Mouse (Mus musculus) hindbrain, embryonic 11.5 days (tissue): ENCODE data around the gene Hdgf. TPM values are rescaled to one million over a fixed set of nuclear protein-coding genes. Genes with fewer than 3 reads are reported as not detected.
A peak's percentile ranks its signal among the peaks of the same experiment; 100 is the strongest.

Source experiments
- ATAC-seq: fragments of 200-750 bp; cut with Nextera tagmentation; 2 replicates; pipeline ENCODE4 v1.8.0; 2017; ENCODE audit warnings: mild to moderate bottlenecking, moderate TSS enrichment, moderate library complexity; ENCODE audit not compliant: low FRiP score
- DNase-seq: peaks from one replicate; pipeline ENCODE4 v3.0.0-alpha.2; 2015; ENCODE audit warnings: low spot score
- H3K27ac ChIP-seq: fragments of 300-500 bp; sonication (generic); 2 replicates; pipeline ENCODE4 v1.5.1; 2014; ENCODE audit warnings: mild to moderate bottlenecking, low read depth, low read length
- H3K27me3 ChIP-seq: fragments of 300-500 bp; sonication (generic); 2 replicates; pipeline ENCODE4 v1.6.1; 2014; ENCODE audit warnings: mild to moderate bottlenecking, low read length, moderate library complexity, mixed read lengths; ENCODE audit not compliant: control insufficient read depth, insufficient read depth
- H3K36me3 ChIP-seq: fragments of 300-500 bp; sonication (generic); 2 replicates; pipeline ENCODE4 v1.6.1; 2014; ENCODE audit warnings: mild to moderate bottlenecking, low read length, moderate library complexity, mixed read lengths; ENCODE audit not compliant: control insufficient read depth, insufficient read depth
- H3K4me1 ChIP-seq: fragments of 300-500 bp; sonication (generic); replicated peaks from 2 replicates; pipeline ENCODE4 v1.6.1; 2014; ENCODE audit warnings: low read length, mixed read lengths; ENCODE audit not compliant: control insufficient read depth, insufficient read depth
- H3K4me2 ChIP-seq: fragments of 300-500 bp; sonication (generic); replicated peaks from 2 replicates; pipeline ENCODE4 v1.6.1; 2014; ENCODE audit warnings: mild to moderate bottlenecking, low read depth, low read length
- H3K4me3 ChIP-seq: fragments of 300-500 bp; sonication (generic); 2 replicates; pipeline ENCODE4 v1.5.1; 2014; ENCODE audit warnings: low read depth, low read length
- H3K9ac ChIP-seq: fragments of 300-500 bp; sonication (generic); 2 replicates; pipeline ENCODE4 v1.6.1; 2014; ENCODE audit warnings: low read depth, low read length
- H3K9me3 ChIP-seq: fragments of 300-500 bp; sonication (generic); 2 replicates; pipeline ENCODE4 v1.6.1; 2016; ENCODE audit warnings: low read length; ENCODE audit not compliant: control insufficient read depth
- WGBS: fragments of 180-500 bp; shearing (Covaris S2); extraction: QIAGEN DNeasy Blood & Tissue Kit; methylation state at CpG from one replicate; pipeline ENCODE4 v1.1.7; 2014; 5-methylcytosine and 5-hydroxymethylcytosine counted together
- polyA plus RNA-seq: library from polyadenylated mRNA; unstranded; fragments of >200 nt; fragmentation: Nextera tagmentation; extraction: Ambion mirVana; gene quantifications from 2 replicates; pipeline ENCODE4 v1.2.1, GENCODE M21; 2014

Hdgf gene
- polyA plus RNA-seq, 1 experiment from 2014 or later: 202 TPM

DNA sequence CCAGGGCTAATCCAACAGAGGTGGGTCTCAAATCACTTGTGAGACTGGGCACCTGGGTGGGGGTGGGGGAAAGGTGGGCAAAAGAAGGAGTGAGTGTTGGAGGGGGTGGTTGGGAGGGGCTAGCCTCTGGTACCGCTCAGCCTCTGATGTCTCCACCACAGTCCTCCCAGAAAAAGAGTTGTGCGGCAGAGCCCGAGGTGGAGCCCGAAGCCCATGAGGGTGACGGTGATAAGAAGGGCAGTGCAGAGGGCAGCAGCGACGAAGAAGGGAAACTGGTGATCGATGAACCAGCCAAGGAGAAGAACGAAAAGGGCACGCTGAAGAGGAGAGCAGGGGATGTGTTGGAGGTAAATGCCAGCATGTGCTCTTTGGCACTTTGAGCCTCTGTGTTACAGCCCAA is 7.8 kb downstream of the Hdgf start:
- H3K4me2 ChIP-seq: no peak overlapping the region
- peaks cover 4% of the 10 kb centered on the region for H3K36me3 ChIP-seq
- no peaks in the 10 kb centered on the region for H3K27me3 ChIP-seq
- no peaks in the 10 kb centered on the region for H3K9me3 ChIP-seq
- H3K9ac ChIP-seq: no peak overlapping the region
- ATAC-seq (no peak), DNase-seq (no peak)
- H3K27ac ChIP-seq: no peak overlapping the region
- H3K4me1 ChIP-seq: peaks cover 12% of the 10 kb centered on the region
- 93% methylated on average over 10 of the region's 10 CpGs for WGBS
- no peak overlapping the region for H3K4me3 ChIP-seq

DNA sequence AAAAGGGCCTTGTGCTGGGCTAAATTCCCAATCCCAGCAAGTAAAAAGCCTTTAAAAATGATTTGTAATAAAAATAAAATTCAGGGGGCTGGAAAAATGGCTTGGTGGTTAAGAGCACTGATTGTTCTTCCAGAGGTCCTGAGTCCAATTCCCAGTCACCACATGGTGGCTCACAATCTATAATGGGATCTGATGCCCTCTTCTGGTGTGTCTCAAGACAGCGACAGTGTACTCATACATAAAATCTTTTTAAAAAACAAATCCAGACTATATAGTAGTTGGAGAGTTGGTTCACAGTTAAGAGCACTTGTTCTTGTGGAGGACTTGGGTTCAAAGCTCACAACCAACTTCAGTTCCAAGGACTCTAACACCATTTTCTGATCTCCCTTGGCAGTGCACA is 10.9 kb downstream of the Hdgf start:
- H3K36me3 ChIP-seq: peaks cover 5% of the 10 kb centered on the region
- DNase-seq (no peak), ATAC-seq (no peak)
- H3K4me3 ChIP-seq: no peak overlapping the region
- WGBS: 85% methylated on average over 1 of the region's 1 CpGs
- no peak overlapping the region for H3K4me2 ChIP-seq
- H3K4me1 ChIP-seq: no peaks in the 10 kb centered on the region; the same call in 1 of the 2 replicates
- no peak overlapping the region for H3K27ac ChIP-seq
- H3K27me3 ChIP-seq: no peaks in the 10 kb centered on the region
- no peak overlapping the region for H3K9ac ChIP-seq
- H3K9me3 ChIP-seq: no peaks in the 10 kb centered on the region

DNA sequence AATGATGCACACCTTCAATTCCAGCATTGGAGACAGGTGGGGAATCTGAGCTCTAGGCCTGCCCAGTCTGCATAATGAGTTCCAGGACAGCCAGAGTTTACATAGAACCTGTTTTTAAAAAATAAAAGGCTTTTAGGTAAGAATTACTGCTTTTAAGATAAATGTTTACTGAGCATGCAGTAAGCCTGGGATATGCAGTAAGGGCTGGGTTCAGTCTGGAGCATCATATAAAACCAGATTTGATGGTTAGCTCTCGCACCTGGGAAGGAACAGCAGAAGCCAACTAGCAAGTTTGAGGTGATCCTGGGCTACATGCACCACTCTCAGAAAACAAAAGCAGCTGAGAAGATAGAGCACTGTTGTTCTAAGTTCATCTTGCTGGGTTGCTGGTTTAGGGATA is 12.4 kb downstream of the Hdgf start:
- WGBS: 90% methylated on average over 1 of the region's 1 CpGs
- Histone ChIP-seq H3K4me3 (no peak overlapping the region), H3K27me3 (no peaks in the 10 kb centered on the region), H3K9me3 (no peaks in the 10 kb centered on the region), H3K27ac (no peak overlapping the region), H3K36me3 (peaks cover 6% of the 10 kb centered on the region), H3K4me2 (no peak overlapping the region), H3K4me1 (no peaks in the 10 kb centered on the region), H3K9ac (no peak overlapping the region)
- ATAC-seq (no peak), DNase-seq (no peak)

DNA sequence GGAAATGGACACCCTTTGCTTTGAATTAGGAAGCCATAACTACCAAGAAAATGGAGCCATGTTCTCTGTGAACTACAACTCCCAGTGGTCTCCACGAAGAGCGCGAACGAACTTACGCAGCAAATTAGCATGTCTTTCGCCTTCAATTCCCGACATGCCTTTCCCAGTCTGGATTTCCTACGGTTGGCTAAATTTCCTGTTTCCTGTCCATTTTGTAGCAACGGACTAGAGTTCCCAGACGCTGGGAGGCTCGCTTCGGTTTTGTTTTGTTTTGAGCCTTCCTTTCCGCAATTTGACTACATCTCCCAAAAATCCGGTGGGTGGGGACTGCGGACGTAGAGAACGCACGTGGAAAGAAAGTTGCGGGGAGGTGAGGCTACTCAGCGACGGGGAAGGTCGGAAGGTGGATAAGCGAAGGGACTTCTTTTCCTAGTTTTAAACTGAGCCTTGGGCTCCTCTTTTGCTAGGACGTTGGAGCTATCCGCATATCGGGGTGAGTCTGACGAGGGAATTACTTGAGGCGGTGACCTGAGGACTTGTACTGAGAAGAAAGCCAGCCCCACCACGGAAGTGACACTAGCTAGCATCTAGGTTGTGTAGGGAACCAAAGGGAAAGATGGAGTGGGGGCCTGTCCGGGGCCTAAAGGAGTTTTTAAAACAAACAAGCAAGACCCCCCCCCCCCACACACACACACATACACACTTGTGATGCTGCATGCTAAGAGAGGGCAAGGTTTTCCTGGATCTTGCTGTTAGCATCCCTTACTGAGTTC is 13.4 kb downstream of the Hdgf start, which contains the start of gene Mrpl24:
Mrpl24 (plus strand) TSS at position 171 of the 773 bp plus-strand sequence.
- peak within 1 kb of the TSS; percentile 69 for H3K4me2 ChIP-seq
- ATAC-seq (peak; percentile 80), DNase-seq (peak; percentile 81)
- H3K36me3 ChIP-seq: peaks cover 6% of the 10 kb centered on the region
- H3K9ac ChIP-seq: peak within 1 kb of the TSS; percentile 72
- peak within 1 kb of the TSS; percentile 65 for H3K4me3 ChIP-seq
- H3K9me3 ChIP-seq: no peaks in the 10 kb centered on the region
- H3K27ac ChIP-seq: peak within 1 kb of the TSS; percentile 48
- no peaks in the 10 kb centered on the region for H3K27me3 ChIP-seq
- under 1% methylated on average over 30 of the region's 30 CpGs for WGBS
- no peaks in the 10 kb centered on the region for H3K4me1 ChIP-seq

- Histone ChIP-seq H3K4me1 (no peaks in the 10 kb centered on the region), H3K4me2 (peak overlapping the region; percentile 69), H3K9ac (no peak overlapping the region; the same call in 1 of the 2 replicates), H3K27ac (no peak overlapping the region), H3K27me3 (no peaks in the 10 kb centered on the region), H3K9me3 (no peaks in the 10 kb centered on the region), H3K4me3 (peak overlapping the region; percentile 65), H3K36me3 (0 out of 2 replicates have a peak, but pooled peaks cover 2% of the 10 kb centered on the region)
- DNase-seq (no peak), ATAC-seq (no peak)
- WGBS: 68% methylated on average over 9 of the region's 9 CpGs
These were observed 14.3 kb downstream of the Hdgf start for GRCm38 (mm10) chr3:87920270-87920943.

DNA sequence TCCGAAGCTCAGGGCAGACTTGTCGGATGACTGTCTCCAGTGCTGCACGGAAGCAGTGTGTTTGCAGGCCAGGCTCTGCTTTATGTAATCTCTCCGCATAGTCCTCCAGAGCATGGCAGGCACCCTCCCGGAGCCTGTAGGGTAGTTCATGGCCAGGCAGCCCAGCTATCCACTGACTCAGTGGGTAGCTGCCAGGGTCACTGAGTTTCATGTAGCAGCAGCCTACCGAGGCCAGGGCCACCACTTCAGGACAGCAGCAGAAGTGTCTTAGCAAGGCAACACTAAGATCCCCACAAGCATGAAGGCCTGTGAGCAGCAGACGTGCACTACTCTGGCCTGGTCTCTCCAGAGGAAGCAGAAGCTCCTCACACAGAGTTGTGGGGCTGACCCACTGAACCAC is 18.9 kb downstream of the Hdgf start:
- H3K36me3 ChIP-seq: 0 out of 2 replicates have a peak, but pooled peaks cover 2% of the 10 kb centered on the region
- 89% methylated on average over 7 of the region's 7 CpGs for WGBS

GRCm38 (mm10) chr3:87927452-87927851 is 21.3 kb downstream of the Hdgf start:
- Histone ChIP-seq H3K9me3 (no peaks in the 10 kb centered on the region), H3K4me2 (no peak overlapping the region), H3K4me3 (no peak overlapping the region), H3K27me3 (no peaks in the 10 kb centered on the region), H3K36me3 (peaks cover 4% of the 10 kb centered on the region; the same call in 1 of the 2 replicates), H3K4me1 (peaks cover 3% of the 10 kb centered on the region; the same call in 1 of the 2 replicates), H3K27ac (no peak overlapping the region), H3K9ac (no peak overlapping the region)
- WGBS: 89% methylated on average over 5 of the region's 5 CpGs
- DNase-seq: no peak
- no peak for ATAC-seq

More for the DNA sequence above, 18.9 kb downstream of the Hdgf start:
- H3K9me3 ChIP-seq: no peaks in the 10 kb centered on the region
- no peak overlapping the region for H3K4me3 ChIP-seq
- DNase-seq (no peak), ATAC-seq (no peak)
- H3K27ac ChIP-seq: no peak overlapping the region
- 0 out of 2 replicates have a peak, but pooled peaks cover 3% of the 10 kb centered on the region for H3K4me1 ChIP-seq
- H3K27me3 ChIP-seq: no peaks in the 10 kb centered on the region
- no peak overlapping the region for H3K4me2 ChIP-seq
- no peak overlapping the region for H3K9ac ChIP-seq

DNA sequence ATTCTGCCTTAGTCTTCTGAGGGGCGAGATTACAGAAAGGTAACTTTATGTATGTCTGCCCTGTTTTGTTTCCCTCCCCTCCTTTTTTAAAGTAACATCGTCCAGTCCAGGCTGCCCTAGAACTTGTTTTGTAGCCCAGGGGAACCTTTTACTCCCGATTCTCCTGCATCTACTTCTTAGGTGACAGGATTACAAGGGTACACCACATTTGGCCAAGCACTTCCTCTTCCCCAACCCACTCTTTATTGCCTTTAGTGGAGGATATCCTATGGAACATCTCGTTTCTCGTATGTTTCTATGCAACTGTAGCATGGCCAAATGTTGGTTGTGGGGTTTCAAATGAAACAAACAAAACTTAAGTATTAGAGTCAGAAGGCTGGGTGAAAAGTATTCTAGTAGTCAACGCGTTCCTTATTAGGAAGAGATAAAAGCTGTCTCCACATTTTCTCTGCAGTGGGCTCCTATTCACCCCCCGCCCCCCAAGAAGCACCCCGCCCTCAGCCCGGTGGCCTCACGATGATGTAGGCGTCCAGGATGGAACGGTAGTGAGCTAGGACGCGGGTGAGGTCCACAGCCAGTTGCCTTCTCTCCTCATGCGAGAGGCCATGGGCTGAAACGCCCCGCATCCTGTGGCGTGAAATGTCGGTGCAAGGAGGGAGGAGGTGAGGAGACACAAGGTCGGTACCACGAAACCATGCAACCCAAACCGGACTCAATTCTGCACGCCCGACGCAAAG is 23.4 kb downstream of the Hdgf start:
- peak overlapping the region; percentile 74 for H3K27ac ChIP-seq
- peaks cover 3% of the 10 kb centered on the region; the same call in 1 of the 2 replicates for H3K4me1 ChIP-seq
- 8% methylated on average over 26 of the region's 26 CpGs for WGBS
- H3K27me3 ChIP-seq: no peaks in the 10 kb centered on the region
- peak overlapping the region; percentile 70 for H3K4me2 ChIP-seq
- no peak for DNase-seq
- ATAC-seq: peak; percentile 70
- peak overlapping the region; percentile 92 for H3K9ac ChIP-seq
- H3K9me3 ChIP-seq: no peaks in the 10 kb centered on the region
- peaks cover 7% of the 10 kb centered on the region; the same call in 1 of the 2 replicates for H3K36me3 ChIP-seq
- peak overlapping the region; percentile 97 for H3K4me3 ChIP-seq
